Mouse (Mus musculus) retina, postnatal 1 day (tissue): ENCODE data around the gene Cln5.

Experiments
- DNase-seq: peaks from one replicate; pipeline ENCODE4 v3.0.0-alpha.2; 2012

The Cln5 gene

DNA sequence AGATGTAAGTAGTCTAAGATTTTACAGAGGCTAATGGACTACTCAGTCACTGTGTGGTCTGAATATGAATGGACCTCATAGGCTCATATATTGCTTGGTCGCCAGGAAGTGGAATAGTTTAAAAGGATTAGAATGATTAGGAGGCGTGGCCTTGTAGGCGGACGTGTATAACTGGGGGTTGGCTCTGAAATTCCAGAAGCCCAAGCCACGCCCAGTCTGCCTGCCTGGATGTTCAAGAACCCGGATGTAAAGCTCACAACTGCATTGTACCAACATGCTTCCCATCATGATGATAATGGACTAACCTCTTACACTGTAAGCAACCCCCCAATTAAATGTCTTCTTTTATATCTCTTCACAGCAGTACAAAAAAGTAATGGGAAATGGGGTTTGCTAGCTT lies 55.7 kb downstream of the Cln5 start:
- no peak for DNase-seq
